Comparison of ENCODE assay signal across 17 mouse cellular contexts in genomic region chr15:6871621-6872359, GRCm38 (mm10). TPM values are rescaled to one million over a fixed set of nuclear protein-coding genes. Genes with fewer than 3 reads are reported as not detected.
DNase-seq lines count a peak whose midpoint lies in the region; ATAC-seq and TF ChIP-seq lines count a peak whose summit lies in the region.
"Had no signal": no experiment of that assay in that cellular context is flagged by ENCODE, and none has a peak within 500 bp of the region (broad histone marks: within the 10 kb centered on the region; RNA-seq: fewer than 3 reads in every experiment).

No protein-coding gene starts in this region.

- peaks cover 31% of the 10 kb centered on the region for H3K4me1 ChIP-seq in kidney, embryonic 15.5 days
- peaks cover 16% of the 10 kb centered on the region for H3K4me1 ChIP-seq in neural tube, embryonic 15.5 days
- H3K4me1 ChIP-seq in forebrain, embryonic 12.5 days: peaks cover 15% of the 10 kb centered on the region

- WGBS in kidney, embryonic 15.5 days: 31% methylated on average over 11 of the region's 11 CpGs
- WGBS in neural tube, embryonic 15.5 days: 71% methylated on average over 11 of the region's 11 CpGs
- WGBS in forebrain, embryonic 12.5 days: 70% methylated on average over 11 of the region's 11 CpGs

- peaks cover 17% of the 10 kb centered on the region for H3K27me3 ChIP-seq in kidney, embryonic 15.5 days
- H3K27me3 ChIP-seq in neural tube, embryonic 15.5 days (replicated peaks): peaks cover 18% of the 10 kb centered on the region
- peaks cover 80% of the 10 kb centered on the region for H3K27me3 ChIP-seq in forebrain, embryonic 12.5 days

- H3K4me3 ChIP-seq in gastrocnemius, adult 2 months: peak overlapping the region; percentile 61
- H3K4me3 ChIP-seq in kidney, embryonic 15.5 days (replicated peaks): no peak overlapping the region
- H3K4me3 ChIP-seq in neural tube, embryonic 15.5 days (replicated peaks): no peak overlapping the region
- H3K4me3 ChIP-seq in forebrain, embryonic 12.5 days (replicated peaks): no peak overlapping the region
- H3K4me3 ChIP-seq: limb, embryonic 10.5 days; neural tube, embryonic 13.5 days had no signal

- peak overlapping the region; percentile 21; the same call in 1 of the 2 replicates for H3K4me2 ChIP-seq in kidney, embryonic 15.5 days
- peak overlapping the region; percentile 11; the same call in 1 of the 2 replicates for H3K4me2 ChIP-seq in neural tube, embryonic 15.5 days
- H3K4me2 ChIP-seq in forebrain, embryonic 12.5 days: no peak overlapping the region
- H3K4me2 ChIP-seq: lung, embryonic 14.5 days; neural tube, embryonic 13.5 days had no signal

- TF ChIP-seq CTCF in gastrocnemius, adult 2 months (IDR thresholded peaks at IDR 0.05): no peak

- ATAC-seq in kidney, embryonic 15.5 days (replicated peaks; ENCODE audit: low FRiP score): no peak
- ATAC-seq in neural tube, embryonic 15.5 days (ENCODE audit: low FRiP score): no peak
- no peak for ATAC-seq in forebrain, embryonic 12.5 days (ENCODE audit: low FRiP score)
- ATAC-seq: forebrain, postnatal 0 days had no signal

- H3K36me3 ChIP-seq in kidney, embryonic 15.5 days: no peaks in the 10 kb centered on the region
- H3K36me3 ChIP-seq in neural tube, embryonic 15.5 days: no peaks in the 10 kb centered on the region
- H3K36me3 ChIP-seq in forebrain, embryonic 12.5 days (replicated peaks): no peaks in the 10 kb centered on the region
- H3K36me3 ChIP-seq: limb, embryonic 10.5 days; neural tube, embryonic 13.5 days had no signal

- no peak for DNase-seq in gastrocnemius, adult 2 months
- no peak for DNase-seq in gastrocnemius, postnatal 10 days
- DNase-seq in kidney, postnatal 25 days: no peak
- DNase-seq in neural tube, embryonic 10.5 days (ENCODE audit: extremely low spot score, low spot score): no peak
- no peak for DNase-seq in left cerebral cortex, postnatal 4 days
- DNase-seq: cerebellum, adult 18-20 months; forebrain, postnatal 0 days; kidney, adult 11 months; lung, embryonic 14.5 days; midbrain, embryonic 14.5 days; thymus, adult 2 months had no signal

- intact Hi-C loops in gastrocnemius, adult 2 months (cut with DNase I): no loop called here
- intact Hi-C loops in left cerebral cortex, postnatal 4 days (cut with DNase I): no loop called here

- no peaks in the 10 kb centered on the region for H3K9me3 ChIP-seq in kidney, embryonic 15.5 days (replicated peaks)
- H3K9me3 ChIP-seq in neural tube, embryonic 15.5 days (replicated peaks): 0 out of 2 replicates have a peak, but pooled peaks cover 2% of the 10 kb centered on the region
- no peaks in the 10 kb centered on the region for H3K9me3 ChIP-seq in forebrain, embryonic 12.5 days
- H3K9me3 ChIP-seq: limb, embryonic 10.5 days; neural tube, embryonic 13.5 days had no signal

- H3K27ac ChIP-seq in gastrocnemius, adult 2 months: peak overlapping the region; percentile 78
- H3K27ac ChIP-seq in kidney, embryonic 15.5 days: 0 out of 2 replicates have a peak overlapping the region, but pooled peaks have one; percentile 18
- H3K27ac ChIP-seq in neural tube, embryonic 15.5 days (replicated peaks): no peak overlapping the region
- H3K27ac ChIP-seq in forebrain, embryonic 12.5 days: no peak overlapping the region
- H3K27ac ChIP-seq: limb, embryonic 10.5 days; neural tube, embryonic 13.5 days had no signal

- no peak overlapping the region for H3K9ac ChIP-seq in kidney, embryonic 15.5 days
- no peak overlapping the region for H3K9ac ChIP-seq in neural tube, embryonic 15.5 days (replicated peaks)
- H3K9ac ChIP-seq in forebrain, embryonic 12.5 days: no peak overlapping the region
- H3K9ac ChIP-seq: forebrain, postnatal 0 days; lung, embryonic 14.5 days; neural tube, embryonic 13.5 days had no signal

RNA-seq across cellular contexts. Expression of gene Osmr, which starts 3.0 kb away (rescaled TPM):
- 1 to 10 TPM; 4.3 to 6.4 TPM for total RNA-seq in gastrocnemius, adult 2 months (2021)
- 1 to 10 TPM; 5.5 to 7.5 TPM for total RNA-seq in gastrocnemius, postnatal 10 days (2021)
- 1.8 and 1.9 TPM in 2 replicates for polyA plus RNA-seq in kidney, embryonic 15.5 days (2015; fragmentation: Nextera tagmentation; extraction: Ambion mirVana)
- 1.8 and 2.5 TPM in 2 replicates for polyA plus RNA-seq in neural tube, embryonic 15.5 days (2015; fragmentation: Nextera tagmentation; extraction: Ambion mirVana)
- 0.50 and 0.72 TPM in 2 replicates for polyA plus RNA-seq in forebrain, embryonic 12.5 days (2016; fragmentation: Nextera tagmentation; extraction: Ambion mirVana)
- total RNA-seq in left cerebral cortex, postnatal 4 days (2021): 1 to 10 TPM; 3.6 to 3.7 TPM
- total RNA-seq: hematopoietic stem cell, adult 5-6 weeks had no signal

Comparison
In these comparisons a context has a peak if more than half of its experiments do, and no peak if none do; other contexts are left out.
1. H3K27ac ChIP-seq: peak in gastrocnemius, adult 2 months (single experiment) and kidney, embryonic 15.5 days (single experiment); none in neural tube, embryonic 15.5 days (single experiment) and forebrain, embryonic 12.5 days (single experiment).